Mouse (Mus musculus): ENCODE measurements around the gene Wdr89.

- no peak for TF ChIP-seq POLR2A (IDR thresholded peaks at IDR 0.05; ENCODE audit: borderline replicate concordance, extremely low read depth, insufficient read depth, insufficient read length, poor library complexity, severe bottlenecking)
- TF ChIP-seq CTCF (IDR thresholded peaks at IDR 0.05; ENCODE audit: borderline replicate concordance, extremely low read depth, insufficient read depth, insufficient read length) = no peak
These were observed 31.0 kb downstream of the Wdr89 start for GRCm38 (mm10) chr12:75638345-75638744.

Measured in brain, embryonic 14.5 days (tissue).